Mouse (Mus musculus): ENCODE results near the gene Fam122b. TPM values are rescaled to one million over a fixed set of nuclear protein-coding genes. Genes with fewer than 3 reads are reported as not detected.

Gene Fam122b
- polyA plus RNA-seq, 1 experiment from 2014 or later, result 10.3 TPM

GRCm38 (mm10) chrX:53237971-53238370 is 31.6 kb downstream of the Fam122b start:
- no peak for ATAC-seq (ENCODE audit: insufficient read depth, low FRiP score)
- Histone ChIP-seq H3K4me3 (replicated peaks; ENCODE audit: low read length) (no peak overlapping the region), H3K4me2 (ENCODE audit: low read depth, low read length) (no peak overlapping the region), H3K9me3 (replicated peaks; ENCODE audit: control insufficient read depth, low read length) (no peaks in the 10 kb centered on the region), H3K27ac (ENCODE audit: low read length) (no peak overlapping the region), H3K36me3 (ENCODE audit: control insufficient read depth, insufficient read depth, low read length) (no peaks in the 10 kb centered on the region), H3K9ac (ENCODE audit: low read length) (no peak overlapping the region), H3K4me1 (ENCODE audit: control insufficient read depth, insufficient read depth, low read length) (no peaks in the 10 kb centered on the region), H3K27me3 (ENCODE audit: control insufficient read depth, insufficient read depth, low read length) (no peaks in the 10 kb centered on the region)
- 8% methylated on average over 2 of the region's 2 CpGs for WGBS

DNA sequence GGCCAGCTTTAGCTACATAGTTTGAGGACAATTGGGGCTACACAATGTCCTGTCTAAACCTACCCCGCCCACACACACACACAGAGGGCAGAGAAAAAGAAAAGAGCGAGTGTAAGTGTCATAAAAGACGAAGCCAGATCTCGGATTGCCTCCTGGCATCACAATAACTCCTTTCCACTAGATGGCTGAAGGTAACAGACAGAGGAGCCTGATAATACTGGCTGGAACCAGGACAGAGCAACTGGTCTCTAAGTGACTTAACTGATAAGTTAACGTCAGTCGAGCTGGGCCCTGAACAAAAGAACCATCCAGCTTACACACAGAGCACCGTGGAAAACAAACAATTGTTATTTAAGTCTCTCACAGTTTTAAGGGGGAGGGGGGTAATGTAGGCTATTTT is 33.2 kb downstream of the Fam122b start:
- Histone ChIP-seq H3K4me3 (replicated peaks; ENCODE audit: low read length) (no peak overlapping the region), H3K9me3 (replicated peaks; ENCODE audit: control insufficient read depth, low read length) (no peaks in the 10 kb centered on the region), H3K4me2 (ENCODE audit: low read depth, low read length) (no peak overlapping the region), H3K27me3 (ENCODE audit: control insufficient read depth, insufficient read depth, low read length) (no peaks in the 10 kb centered on the region), H3K9ac (ENCODE audit: low read length) (no peak overlapping the region), H3K27ac (ENCODE audit: low read length) (no peak overlapping the region), H3K4me1 (ENCODE audit: control insufficient read depth, insufficient read depth, low read length) (no peaks in the 10 kb centered on the region), H3K36me3 (ENCODE audit: control insufficient read depth, insufficient read depth, low read length) (no peaks in the 10 kb centered on the region)
- WGBS, result 49% methylated on average over 7 of the region's 7 CpGs
- ATAC-seq (ENCODE audit: insufficient read depth, low FRiP score), result no peak

DNA sequence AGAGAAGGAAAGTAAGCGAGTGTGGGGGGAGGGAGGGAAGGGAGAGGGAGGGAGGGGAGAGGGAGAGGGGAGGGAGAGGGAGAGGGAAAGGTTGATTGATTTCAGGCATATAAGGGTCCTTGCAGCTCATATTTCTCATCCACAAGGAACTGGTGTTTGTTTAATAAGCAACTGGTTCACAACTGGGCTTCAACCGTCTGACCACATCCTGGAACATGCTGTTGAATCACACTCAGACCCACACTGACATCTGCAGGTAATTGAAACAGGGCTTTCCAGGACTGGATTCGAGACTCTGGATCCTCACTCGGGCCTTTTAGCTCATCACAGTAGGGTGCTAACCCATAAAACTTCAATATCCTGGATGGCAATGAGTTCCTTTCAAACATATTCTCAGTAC is 35.9 kb downstream of the Fam122b start:
- WGBS, result 36% methylated on average over 4 of the region's 4 CpGs
- Histone ChIP-seq H3K36me3 (ENCODE audit: control insufficient read depth, insufficient read depth, low read length) (no peaks in the 10 kb centered on the region), H3K27ac (ENCODE audit: low read length) (no peak overlapping the region), H3K4me1 (ENCODE audit: control insufficient read depth, insufficient read depth, low read length) (no peaks in the 10 kb centered on the region), H3K4me3 (replicated peaks; ENCODE audit: low read length) (no peak overlapping the region), H3K27me3 (ENCODE audit: control insufficient read depth, insufficient read depth, low read length) (no peaks in the 10 kb centered on the region), H3K9ac (ENCODE audit: low read length) (no peak overlapping the region), H3K4me2 (ENCODE audit: low read depth, low read length) (no peak overlapping the region), H3K9me3 (replicated peaks; ENCODE audit: control insufficient read depth, low read length) (no peaks in the 10 kb centered on the region)
- ATAC-seq (ENCODE audit: insufficient read depth, low FRiP score), result peak; percentile 44; the same call in 1 of the 2 replicates

DNA sequence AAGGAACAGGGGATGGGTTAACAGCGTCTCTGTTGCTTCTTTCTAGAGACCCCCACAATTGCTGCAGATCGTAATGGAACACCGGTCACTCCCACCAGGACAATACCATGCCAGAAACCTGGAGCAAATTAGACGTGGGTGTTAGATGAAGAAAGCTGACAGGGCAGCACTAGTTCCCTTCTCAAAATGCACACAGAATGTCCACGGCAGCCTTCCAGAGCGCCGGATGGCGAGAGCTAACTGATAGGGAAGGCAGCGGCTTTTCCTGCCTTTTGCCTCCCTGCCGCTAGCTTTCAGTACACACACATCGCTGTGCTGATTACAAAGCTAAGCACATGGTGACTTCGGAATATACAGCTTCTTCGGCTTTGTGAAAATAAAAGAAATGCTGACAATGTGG is 37.6 kb downstream of the Fam122b start:
- no peaks in the 10 kb centered on the region for H3K27me3 ChIP-seq (ENCODE audit: control insufficient read depth, insufficient read depth, low read length)
- WGBS, result 29% methylated on average over 13 of the region's 13 CpGs

GRCm38 (mm10) chrX:53224353-53224944 is 45.2 kb downstream of the Fam122b start:
- Histone ChIP-seq H3K9ac (ENCODE audit: low read length) (no peak overlapping the region), H3K27me3 (ENCODE audit: control insufficient read depth, insufficient read depth, low read length) (no peaks in the 10 kb centered on the region), H3K4me2 (ENCODE audit: low read depth, low read length) (no peak overlapping the region), H3K4me3 (replicated peaks; ENCODE audit: low read length) (no peak overlapping the region), H3K9me3 (replicated peaks; ENCODE audit: control insufficient read depth, low read length) (no peaks in the 10 kb centered on the region), H3K27ac (ENCODE audit: low read length) (no peak overlapping the region), H3K4me1 (ENCODE audit: control insufficient read depth, insufficient read depth, low read length) (no peaks in the 10 kb centered on the region), H3K36me3 (ENCODE audit: control insufficient read depth, insufficient read depth, low read length) (no peaks in the 10 kb centered on the region)
- ATAC-seq (ENCODE audit: insufficient read depth, low FRiP score), result no peak
- WGBS, result 54% methylated on average over 6 of the region's 6 CpGs

More for the DNA sequence above, 37.6 kb downstream of the Fam122b start:
- no peaks in the 10 kb centered on the region for H3K9me3 ChIP-seq (replicated peaks; ENCODE audit: control insufficient read depth, low read length)
- H3K27ac ChIP-seq (ENCODE audit: low read length), result peak overlapping the region; percentile 74
- peak overlapping the region; percentile 30 for H3K4me3 ChIP-seq (replicated peaks; ENCODE audit: low read length)
- H3K4me2 ChIP-seq (ENCODE audit: low read depth, low read length), result peak overlapping the region; percentile 55
- no peaks in the 10 kb centered on the region for H3K36me3 ChIP-seq (ENCODE audit: control insufficient read depth, insufficient read depth, low read length)
- no peak for ATAC-seq (ENCODE audit: insufficient read depth, low FRiP score)
- no peaks in the 10 kb centered on the region for H3K4me1 ChIP-seq (ENCODE audit: control insufficient read depth, insufficient read depth, low read length)
- peak overlapping the region; percentile 27 for H3K9ac ChIP-seq (ENCODE audit: low read length)

- peak; percentile 74 for ATAC-seq (ENCODE audit: insufficient read depth, low FRiP score)
- no peak overlapping the region for H3K4me2 ChIP-seq (ENCODE audit: low read depth, low read length)
- H3K9me3 ChIP-seq (replicated peaks; ENCODE audit: control insufficient read depth, low read length), result no peaks in the 10 kb centered on the region
- WGBS, result 63% methylated on average over 9 of the region's 9 CpGs
- no peaks in the 10 kb centered on the region for H3K4me1 ChIP-seq (ENCODE audit: control insufficient read depth, insufficient read depth, low read length)
- H3K9ac ChIP-seq (ENCODE audit: low read length), result no peak overlapping the region
- H3K27ac ChIP-seq (ENCODE audit: low read length), result no peak overlapping the region
- no peaks in the 10 kb centered on the region for H3K36me3 ChIP-seq (ENCODE audit: control insufficient read depth, insufficient read depth, low read length)
- H3K4me3 ChIP-seq (replicated peaks; ENCODE audit: low read length), result no peak overlapping the region
- H3K27me3 ChIP-seq (ENCODE audit: control insufficient read depth, insufficient read depth, low read length), result no peaks in the 10 kb centered on the region
Observed at GRCm38 (mm10) chrX:53220855-53221254, 48.8 kb downstream of the Fam122b start.

DNA sequence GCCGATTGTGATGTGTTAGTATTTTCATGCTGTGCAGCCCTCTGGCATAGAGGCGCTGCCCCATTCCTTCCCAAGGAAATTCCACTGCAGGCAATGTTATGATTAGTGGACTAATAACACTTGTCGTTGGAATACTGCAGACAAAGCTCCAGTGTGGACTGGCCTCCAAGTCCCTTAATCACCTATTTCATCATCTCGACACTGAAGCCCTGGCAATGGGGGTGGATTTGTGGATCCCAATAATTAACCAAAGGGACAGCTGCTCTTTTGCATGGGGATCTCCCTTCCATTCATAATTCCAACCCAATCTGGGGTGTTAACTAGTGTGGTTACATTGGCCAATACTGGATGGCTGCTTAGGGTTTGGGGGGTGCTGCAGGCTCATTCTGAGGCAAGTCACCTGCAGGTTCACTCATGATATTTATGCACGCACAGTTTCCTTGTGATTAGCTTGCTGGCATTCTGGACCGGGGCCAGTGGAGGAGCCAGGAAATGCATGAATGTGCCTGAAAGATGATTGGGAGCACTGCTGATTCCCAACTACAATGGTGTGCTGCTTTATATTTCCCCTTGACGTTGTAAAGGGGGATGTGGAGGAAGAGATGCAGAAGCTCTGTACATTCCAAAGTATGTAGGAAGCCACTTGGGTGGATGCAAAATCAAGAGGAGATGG is 54.9 kb downstream of the Fam122b start:
- H3K9ac ChIP-seq (ENCODE audit: low read length), result no peak overlapping the region
- peak overlapping the region; percentile 25 for H3K27ac ChIP-seq (ENCODE audit: low read length)
- H3K9me3 ChIP-seq (replicated peaks; ENCODE audit: control insufficient read depth, low read length), result no peaks in the 10 kb centered on the region
- no peak overlapping the region for H3K4me2 ChIP-seq (ENCODE audit: low read depth, low read length)
- H3K27me3 ChIP-seq (ENCODE audit: control insufficient read depth, insufficient read depth, low read length), result no peaks in the 10 kb centered on the region
- WGBS, result 42% methylated on average over 7 of the region's 7 CpGs
- H3K4me3 ChIP-seq (replicated peaks; ENCODE audit: low read length), result no peak overlapping the region
- H3K36me3 ChIP-seq (ENCODE audit: control insufficient read depth, insufficient read depth, low read length), result no peaks in the 10 kb centered on the region
- ATAC-seq (ENCODE audit: insufficient read depth, low FRiP score), result no peak
- H3K4me1 ChIP-seq (ENCODE audit: control insufficient read depth, insufficient read depth, low read length), result peaks cover 10% of the 10 kb centered on the region; the same call in 1 of the 2 replicates

DNA sequence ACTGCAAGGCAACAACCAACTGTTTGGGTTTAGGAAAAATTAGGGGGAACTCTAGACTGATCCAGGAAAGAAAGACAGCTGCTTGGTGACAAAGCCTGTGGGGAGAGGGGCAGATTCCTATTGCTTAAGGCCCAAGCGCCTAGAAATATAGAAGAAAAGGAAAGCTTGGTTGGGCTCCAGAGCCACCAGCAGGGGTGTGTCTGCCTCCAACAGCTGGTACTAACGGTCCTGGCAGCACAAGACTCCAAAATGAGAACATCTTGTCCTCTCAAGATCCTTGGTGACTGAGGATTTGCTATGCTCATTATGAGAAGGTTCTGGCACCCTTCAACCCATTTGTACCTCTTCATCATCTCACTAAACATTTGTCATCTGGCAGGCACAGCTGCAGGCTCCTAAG is 55.8 kb downstream of the Fam122b start:
- H3K36me3 ChIP-seq (ENCODE audit: control insufficient read depth, insufficient read depth, low read length), result no peaks in the 10 kb centered on the region
- peaks cover 18% of the 10 kb centered on the region; the same call in 1 of the 2 replicates for H3K4me1 ChIP-seq (ENCODE audit: control insufficient read depth, insufficient read depth, low read length)
- no peak overlapping the region for H3K9ac ChIP-seq (ENCODE audit: low read length)
- H3K9me3 ChIP-seq (replicated peaks; ENCODE audit: control insufficient read depth, low read length), result no peaks in the 10 kb centered on the region
- no peak for ATAC-seq (ENCODE audit: insufficient read depth, low FRiP score)
- H3K27ac ChIP-seq (ENCODE audit: low read length), result peak overlapping the region; percentile 25
- H3K4me2 ChIP-seq (ENCODE audit: low read depth, low read length), result no peak overlapping the region
- H3K27me3 ChIP-seq (ENCODE audit: control insufficient read depth, insufficient read depth, low read length), result no peaks in the 10 kb centered on the region
- 75% methylated on average over 2 of the region's 2 CpGs for WGBS
- H3K4me3 ChIP-seq (replicated peaks; ENCODE audit: low read length), result no peak overlapping the region

DNA sequence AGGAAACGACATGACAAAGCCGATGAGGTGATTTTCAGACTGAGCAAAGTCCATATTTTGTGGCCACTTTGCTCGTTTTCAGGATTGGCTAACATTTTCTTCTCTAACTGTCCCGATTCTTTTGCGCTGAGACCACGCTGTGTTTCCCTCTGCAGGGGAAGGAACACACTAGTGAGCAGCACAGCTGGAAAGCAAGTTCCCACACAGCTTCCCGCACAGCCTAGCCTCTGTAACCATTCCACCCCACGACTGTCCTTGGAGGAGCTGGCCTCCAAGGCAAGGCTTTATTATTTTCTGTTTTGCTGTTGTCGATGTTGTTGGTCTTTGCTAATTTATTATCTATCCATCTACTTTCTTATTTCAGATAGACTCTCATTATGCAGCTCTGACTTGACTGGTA is 57.1 kb downstream of the Fam122b start:
- no peak overlapping the region for H3K4me2 ChIP-seq (ENCODE audit: low read depth, low read length)
- no peaks in the 10 kb centered on the region for H3K36me3 ChIP-seq (ENCODE audit: control insufficient read depth, insufficient read depth, low read length)
- H3K4me1 ChIP-seq (ENCODE audit: control insufficient read depth, insufficient read depth, low read length), result peaks cover 20% of the 10 kb centered on the region; the same call in 1 of the 2 replicates
- no peak overlapping the region for H3K4me3 ChIP-seq (replicated peaks; ENCODE audit: low read length)
- peak overlapping the region; percentile 83 for H3K27ac ChIP-seq (ENCODE audit: low read length)
- 36% methylated on average over 9 of the region's 9 CpGs for WGBS
- H3K9me3 ChIP-seq (replicated peaks; ENCODE audit: control insufficient read depth, low read length), result no peaks in the 10 kb centered on the region
- H3K9ac ChIP-seq (ENCODE audit: low read length), result no peak overlapping the region
- ATAC-seq (ENCODE audit: insufficient read depth, low FRiP score), result no peak
- no peaks in the 10 kb centered on the region for H3K27me3 ChIP-seq (ENCODE audit: control insufficient read depth, insufficient read depth, low read length)
